Mouse (Mus musculus) kidney, embryonic 14.5 days (tissue): Measurements from ENCODE around the gene Pitpna. TPM values are rescaled to one million over a fixed set of nuclear protein-coding genes. Genes with fewer than 3 reads are reported as not detected.

Experiments used
- ATAC-seq: fragments of 200-750 bp; cut with Nextera tagmentation; 2 replicates; pipeline ENCODE4 v1.8.0; 2017; ENCODE audit warnings: moderate number of reproducible peaks, mild to moderate bottlenecking, moderate TSS enrichment, moderate library complexity; ENCODE audit not compliant: low FRiP score, low TSS enrichment
- H3K27ac ChIP-seq: fragments of 300-500 bp; sonication (generic); 2 replicates; pipeline ENCODE4 v1.5.1; 2014; ENCODE audit warnings: low read depth, mild to moderate bottlenecking, low read length, moderate library complexity, mixed read lengths
- H3K27me3 ChIP-seq: fragments of 300-500 bp; sonication (generic); 2 replicates; pipeline ENCODE4 v1.6.1; 2014; ENCODE audit warnings: mild to moderate bottlenecking, low read length; ENCODE audit not compliant: control insufficient read depth, insufficient read depth
- H3K36me3 ChIP-seq: fragments of 300-500 bp; sonication (generic); 2 replicates; pipeline ENCODE4 v1.6.1; 2014; ENCODE audit warnings: low read length, mixed read lengths; ENCODE audit not compliant: control insufficient read depth, insufficient read depth
- H3K4me1 ChIP-seq: fragments of 300-500 bp; sonication (generic); 2 replicates; pipeline ENCODE4 v1.6.1; 2014; ENCODE audit warnings: low read length, mixed read lengths; ENCODE audit not compliant: control insufficient read depth, insufficient read depth
- H3K4me2 ChIP-seq: fragments of 300-500 bp; sonication (generic); replicated peaks from 2 replicates; pipeline ENCODE4 v1.6.1; 2014; ENCODE audit warnings: low read depth, mild to moderate bottlenecking, low read length
- H3K4me3 ChIP-seq: fragments of 300-500 bp; sonication (generic); 2 replicates; pipeline ENCODE4 v1.5.1; 2014; ENCODE audit warnings: mild to moderate bottlenecking, low read length
- H3K9ac ChIP-seq: fragments of 300-500 bp; sonication (generic); 2 replicates; pipeline ENCODE4 v1.6.1; 2014; ENCODE audit warnings: low read depth, mild to moderate bottlenecking, low read length, moderate library complexity
- H3K9me3 ChIP-seq: fragments of 300-500 bp; sonication (generic); 2 replicates; pipeline ENCODE4 v1.6.1; 2016; ENCODE audit warnings: low read length; ENCODE audit not compliant: control insufficient read depth
- WGBS: fragments of 180-500 bp; shearing (Covaris S2); extraction: QIAGEN DNeasy Blood & Tissue Kit; methylation state at CpG from one replicate; pipeline ENCODE4 v1.1.7; 2014; 5-methylcytosine and 5-hydroxymethylcytosine counted together
- polyA plus RNA-seq: library from polyadenylated mRNA; unstranded; fragments of >200 nt; fragmentation: Nextera tagmentation; extraction: Ambion mirVana; gene quantifications from 2 replicates; pipeline ENCODE4 v1.2.1, GENCODE M21; 2014

Pitpna gene
- polyA plus RNA-seq, result 78.2 and 99.5 TPM in 2 replicates

- H3K4me1 ChIP-seq, result peaks cover 11% of the 10 kb centered on the region
- ATAC-seq, result peak; percentile 91
- H3K27me3 ChIP-seq, result no peaks in the 10 kb centered on the region
- peak within 1 kb of the TSS; percentile 86 for H3K27ac ChIP-seq
- H3K9me3 ChIP-seq, result no peaks in the 10 kb centered on the region
- peak within 1 kb of the TSS; percentile 94 for H3K4me3 ChIP-seq
- peaks cover under 1% of the 10 kb centered on the region; the same call in 1 of the 2 replicates for H3K36me3 ChIP-seq
- H3K9ac ChIP-seq, result peak within 1 kb of the TSS; percentile 90
- WGBS, result 6% methylated on average over 48 of the region's 49 CpGs
- peak within 1 kb of the TSS; percentile 92 for H3K4me2 ChIP-seq
These were observed at the start of gene Pitpna for GRCm38 (mm10) chr11:75587493-75588284. Gene Pitpna (plus strand): TSS chr11:75588097.

DNA sequence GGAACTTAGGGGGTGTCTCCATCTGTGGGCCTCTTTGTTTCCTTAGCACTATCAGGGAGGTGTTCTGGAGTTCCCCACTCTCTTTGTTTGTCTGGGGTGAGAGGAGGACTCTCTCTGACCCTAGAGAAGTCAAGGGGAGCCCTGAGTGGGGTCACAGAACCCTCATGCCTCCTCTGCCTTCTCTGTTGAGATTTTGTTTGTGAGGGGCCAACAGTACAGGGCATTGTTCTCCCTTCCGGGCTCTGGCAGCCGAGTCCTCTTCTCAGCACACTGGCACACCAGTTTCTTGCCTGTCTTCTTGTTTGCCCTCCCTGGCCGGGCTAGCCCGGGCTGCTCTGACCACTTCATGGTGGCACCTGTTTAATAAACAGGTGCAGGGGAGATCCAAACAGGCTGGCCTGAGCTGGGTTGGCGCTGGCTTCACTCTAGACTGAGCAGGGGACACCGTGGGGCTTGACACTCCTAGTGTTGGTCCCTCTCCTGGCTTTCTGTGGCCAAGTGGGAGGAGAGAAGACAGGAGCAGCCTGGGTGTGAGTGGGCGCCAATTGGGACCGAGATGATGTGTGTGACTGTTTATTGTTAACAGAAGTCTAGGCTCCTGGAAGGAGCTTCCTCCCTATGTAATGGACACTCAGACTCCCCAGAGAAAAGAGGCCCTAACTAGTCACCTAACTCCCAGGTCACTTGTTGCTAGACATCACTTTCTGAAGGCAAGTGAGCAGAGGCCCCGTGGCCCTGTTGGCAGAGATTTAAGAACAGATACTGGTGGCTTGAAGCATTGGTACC lies 49.5 kb upstream of the Pitpna start:
- Histone ChIP-seq H3K4me3 (no peak overlapping the region), H3K4me1 (peaks cover 23% of the 10 kb centered on the region), H3K27me3 (no peaks in the 10 kb centered on the region), H3K9me3 (no peaks in the 10 kb centered on the region), H3K4me2 (no peak overlapping the region), H3K36me3 (no peaks in the 10 kb centered on the region), H3K27ac (peak overlapping the region; percentile 62; the same call in 1 of the 2 replicates), H3K9ac (no peak overlapping the region)
- 57% methylated on average over 9 of the region's 9 CpGs for WGBS
- ATAC-seq, result peak; percentile 22; the same call in 1 of the 2 replicates

DNA sequence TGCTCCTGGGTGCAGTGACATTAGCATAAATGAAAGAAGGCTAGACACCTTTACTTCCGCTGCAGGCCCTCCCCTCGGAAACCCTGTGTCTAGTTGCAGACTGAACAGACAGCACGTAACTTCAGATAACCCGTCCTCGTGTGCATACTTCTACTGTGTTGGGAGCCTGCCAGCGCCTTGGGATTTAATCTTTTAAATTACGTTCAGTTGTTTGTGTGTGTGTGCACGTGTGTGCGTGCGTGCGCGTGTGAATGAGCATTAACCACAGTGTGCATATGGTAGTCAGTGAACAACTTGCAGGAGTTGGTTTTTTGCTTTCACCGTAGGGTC lies 49.0 kb upstream of the Pitpna start:
- Histone ChIP-seq H3K9me3 (no peaks in the 10 kb centered on the region), H3K36me3 (no peaks in the 10 kb centered on the region), H3K4me3 (no peak overlapping the region), H3K9ac (no peak overlapping the region), H3K4me1 (peaks cover 23% of the 10 kb centered on the region), H3K4me2 (no peak overlapping the region), H3K27ac (no peak overlapping the region), H3K27me3 (no peaks in the 10 kb centered on the region)
- 80% methylated on average over 13 of the region's 13 CpGs for WGBS
- ATAC-seq, result no peak

DNA sequence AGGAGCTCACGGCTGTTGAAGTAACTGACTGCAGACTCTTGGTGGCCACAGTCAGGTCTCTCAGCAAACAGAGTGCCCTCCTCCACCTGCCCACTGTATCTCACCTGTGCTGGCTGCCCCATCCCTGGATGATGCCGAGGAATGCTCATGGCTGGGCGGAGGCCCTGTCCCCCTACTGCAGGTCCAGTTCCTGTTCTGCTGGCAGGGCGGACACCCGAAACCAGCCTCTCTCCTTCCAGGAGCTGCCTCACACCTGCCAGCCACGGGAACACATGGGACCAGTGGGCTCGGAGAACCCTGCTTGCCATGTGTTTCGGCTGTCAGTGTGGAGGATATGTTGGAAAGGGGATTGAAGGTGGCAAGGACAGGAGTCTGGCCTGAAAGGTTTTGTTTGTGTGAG lies 47.7 kb upstream of the Pitpna start:
- H3K4me2 ChIP-seq, result no peak overlapping the region
- H3K9me3 ChIP-seq, result no peaks in the 10 kb centered on the region
- no peak for ATAC-seq
- H3K9ac ChIP-seq, result no peak overlapping the region
- H3K36me3 ChIP-seq, result no peaks in the 10 kb centered on the region
- no peak overlapping the region for H3K4me3 ChIP-seq
- H3K27ac ChIP-seq, result no peak overlapping the region
- WGBS, result 72% methylated on average over 8 of the region's 8 CpGs
- no peaks in the 10 kb centered on the region for H3K27me3 ChIP-seq
- H3K4me1 ChIP-seq, result peaks cover 15% of the 10 kb centered on the region

DNA sequence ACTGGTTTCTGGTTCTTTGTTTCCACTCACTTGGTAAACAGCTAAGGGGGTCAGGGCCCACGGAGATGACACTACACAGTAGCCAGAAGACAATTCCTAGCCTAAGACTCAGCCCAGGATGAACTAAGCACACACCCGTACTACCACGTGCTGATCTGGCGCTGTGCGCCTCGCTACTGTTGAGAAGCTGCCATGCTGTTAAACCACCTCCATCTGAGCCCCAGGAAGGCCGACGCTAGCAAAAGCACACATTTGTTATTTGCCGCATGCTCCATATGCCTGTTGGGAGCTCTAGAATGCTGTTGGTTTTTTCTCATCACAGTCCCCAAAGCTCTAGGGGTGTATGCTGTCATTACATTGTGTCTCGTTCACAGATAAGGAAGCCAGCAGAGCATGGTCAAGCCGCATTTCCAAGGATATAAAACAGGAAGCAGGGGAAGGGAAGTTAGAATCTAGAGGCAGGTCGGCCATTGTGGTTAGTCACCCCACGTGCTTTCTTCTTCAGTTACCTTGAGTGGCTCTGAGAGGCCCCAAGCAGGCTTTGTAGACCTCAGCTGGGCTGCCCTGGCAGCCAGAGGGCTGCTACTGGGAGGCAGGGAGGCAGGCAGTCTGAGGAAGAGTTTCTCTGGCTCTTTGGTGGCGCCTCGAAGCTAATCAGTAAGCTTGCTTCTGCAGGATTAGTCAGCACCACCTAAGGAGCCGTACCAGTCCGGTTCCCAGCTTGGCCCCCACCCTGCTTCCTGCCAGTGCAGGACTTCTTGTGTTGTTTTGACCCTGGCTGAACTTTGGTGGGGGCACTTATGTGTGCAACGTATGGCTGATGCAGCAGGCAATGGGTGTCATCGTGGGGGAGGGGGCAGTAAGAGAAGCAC lies 47.0 kb upstream of the Pitpna start:
- no peak overlapping the region for H3K4me2 ChIP-seq
- no peak overlapping the region for H3K4me3 ChIP-seq
- no peaks in the 10 kb centered on the region for H3K36me3 ChIP-seq
- no peaks in the 10 kb centered on the region for H3K9me3 ChIP-seq
- ATAC-seq, result no peak
- H3K27me3 ChIP-seq, result no peaks in the 10 kb centered on the region
- no peak overlapping the region for H3K9ac ChIP-seq
- H3K27ac ChIP-seq, result no peak overlapping the region
- 72% methylated on average over 19 of the region's 19 CpGs for WGBS
- H3K4me1 ChIP-seq, result peaks cover 12% of the 10 kb centered on the region

GRCm38 (mm10) chr11:75544713-75545112 lies 43.2 kb upstream of the Pitpna start:
- 87% methylated on average over 9 of the region's 9 CpGs for WGBS
- H3K4me1 ChIP-seq, result peaks cover 6% of the 10 kb centered on the region
- no peak overlapping the region for H3K9ac ChIP-seq
- no peak overlapping the region for H3K27ac ChIP-seq
- no peaks in the 10 kb centered on the region for H3K27me3 ChIP-seq
- no peaks in the 10 kb centered on the region for H3K36me3 ChIP-seq
- H3K4me2 ChIP-seq, result no peak overlapping the region
- no peak for ATAC-seq
- no peak overlapping the region for H3K4me3 ChIP-seq
- H3K9me3 ChIP-seq, result no peaks in the 10 kb centered on the region

GRCm38 (mm10) chr11:75546057-75546456 lies 41.8 kb upstream of the Pitpna start:
- no peak overlapping the region for H3K9ac ChIP-seq
- peaks cover 19% of the 10 kb centered on the region for H3K4me1 ChIP-seq
- H3K27me3 ChIP-seq, result no peaks in the 10 kb centered on the region
- no peaks in the 10 kb centered on the region for H3K36me3 ChIP-seq
- H3K4me2 ChIP-seq, result no peak overlapping the region
- H3K27ac ChIP-seq, result no peak overlapping the region
- no peaks in the 10 kb centered on the region for H3K9me3 ChIP-seq
- WGBS, result 76% methylated on average over 4 of the region's 4 CpGs
- H3K4me3 ChIP-seq, result no peak overlapping the region
- ATAC-seq, result no peak

DNA sequence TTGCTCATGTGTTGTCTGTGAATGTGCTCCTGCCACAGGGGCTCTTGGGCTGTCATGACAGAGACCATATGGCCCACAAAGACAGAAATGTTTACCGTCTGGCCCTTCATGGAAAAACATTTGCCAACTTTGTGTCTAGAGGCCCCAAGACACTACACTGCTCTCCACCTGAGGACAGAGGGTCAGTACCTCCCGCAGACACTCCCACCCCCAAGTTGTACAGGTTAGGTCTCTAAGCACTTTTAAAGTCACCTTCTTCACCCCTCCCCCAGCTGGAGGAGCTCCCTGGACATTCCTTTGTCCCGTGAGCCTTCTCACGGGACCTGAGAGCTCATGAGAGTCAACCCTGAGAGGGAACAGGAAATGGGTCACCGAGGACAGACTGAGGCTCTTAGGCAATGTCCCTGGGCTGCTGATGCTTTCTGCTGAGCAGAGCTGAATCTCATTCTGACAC lies 38.2 kb upstream of the Pitpna start:
- ATAC-seq, result no peak
- H3K4me1 ChIP-seq, result peaks cover 35% of the 10 kb centered on the region
- H3K27me3 ChIP-seq, result no peaks in the 10 kb centered on the region
- H3K9me3 ChIP-seq, result no peaks in the 10 kb centered on the region
- no peaks in the 10 kb centered on the region for H3K36me3 ChIP-seq
- no peak overlapping the region for H3K27ac ChIP-seq
- no peak overlapping the region for H3K9ac ChIP-seq
- WGBS, result 28% methylated on average over 5 of the region's 5 CpGs
- H3K4me2 ChIP-seq, result no peak overlapping the region
- H3K4me3 ChIP-seq, result no peak overlapping the region
